Mouse (Mus musculus) right cerebral cortex, postnatal 25 days (tissue): ENCODE measurements at regions not wholly inside any gene's neighbourhood (a gene's known extent, or its start where the extent isn't known, plus 50 kb on each side); places are given as distances from the start of the nearest gene placed in this dataset.

ENCODE experiments used
- DNase-seq: peaks from one replicate; pipeline ENCODE4 v3.0.0; 2022

GRCm38 (mm10) chr6:99976144-99976543, 250.0 kb upstream of the Prok2 start:
- no peak for DNase-seq

DNA sequence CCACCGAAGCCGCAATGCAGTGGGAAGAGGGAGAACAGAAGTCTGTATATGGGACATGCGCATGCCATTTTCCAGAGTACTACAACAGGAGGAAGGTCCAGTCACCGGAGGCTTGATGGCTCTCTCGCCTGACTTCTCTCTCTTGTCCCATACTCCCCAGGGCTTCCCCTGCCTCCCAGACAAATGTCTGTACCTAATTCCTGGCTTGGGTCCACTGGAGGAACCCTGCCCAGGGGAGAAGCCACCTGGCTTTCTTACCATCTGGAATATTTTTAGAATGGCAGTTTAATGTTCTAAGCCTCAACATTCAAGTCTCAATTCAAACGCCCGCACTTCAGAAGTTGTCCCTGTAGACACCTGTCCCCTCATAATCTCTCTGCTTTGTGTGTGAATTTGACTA, 249.3 kb upstream of the Prok2 start:
- DNase-seq = no peak

- no peak for DNase-seq
Measured at GRCm38 (mm10) chr6:99974464-99974863, 248.3 kb upstream of the Prok2 start.

- DNase-seq = peak; percentile 27
Measured at GRCm38 (mm10) chr6:99971376-99971775, 245.2 kb upstream of the Prok2 start.

DNA sequence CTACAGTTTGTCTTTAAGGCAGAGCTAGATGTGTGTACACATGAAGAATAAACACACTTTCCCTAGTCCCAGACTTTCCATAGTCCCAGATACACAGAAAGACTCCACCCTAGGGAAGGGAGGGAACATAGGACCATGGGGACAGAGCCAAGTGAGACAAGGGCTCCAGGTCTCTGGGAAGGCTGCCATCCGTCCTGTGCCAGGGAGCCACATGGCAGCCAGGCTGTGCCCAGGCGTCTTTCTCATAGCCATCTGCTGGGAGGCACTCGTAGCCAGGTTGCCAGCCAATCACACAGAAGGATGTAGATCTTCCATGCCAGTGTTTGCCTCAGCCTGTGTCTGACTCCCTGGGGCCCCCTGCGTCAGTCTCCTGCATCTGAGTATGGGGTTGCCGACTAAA, 242.7 kb upstream of the Prok2 start:
- DNase-seq = peak; percentile 59

DNA sequence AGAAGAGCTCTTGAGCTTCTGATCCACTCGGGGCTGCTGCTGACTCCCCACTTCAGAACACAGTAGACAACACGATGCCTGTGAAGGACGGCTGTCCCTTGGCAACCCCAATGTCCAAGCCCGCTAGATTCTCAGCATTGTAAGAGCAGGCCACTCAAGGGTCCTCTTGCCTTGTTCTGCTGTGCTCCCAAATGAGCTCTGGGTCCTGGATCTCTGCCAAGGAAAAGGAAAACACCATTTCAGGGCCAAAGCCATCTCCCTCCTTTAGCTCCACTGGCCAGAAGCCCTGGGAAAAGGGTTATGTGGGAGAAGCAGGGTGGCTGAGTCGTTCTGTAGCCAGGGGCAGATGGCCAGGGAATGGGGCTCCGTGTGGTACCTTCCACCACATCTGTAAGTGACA, 241.3 kb upstream of the Prok2 start:
- DNase-seq = no peak

- DNase-seq = no peak
Measured at GRCm38 (mm10) chr6:99964540-99964939, 238.3 kb upstream of the Prok2 start.

GRCm38 (mm10) chr6:99964007-99964406, 237.8 kb upstream of the Prok2 start:
- DNase-seq = no peak

GRCm38 (mm10) chr6:99959371-99959770, 233.2 kb upstream of the Prok2 start:
- no peak for DNase-seq

GRCm38 (mm10) chr6:99954832-99955830, 228.9 kb upstream of the Prok2 start:
- no peak for DNase-seq

DNA sequence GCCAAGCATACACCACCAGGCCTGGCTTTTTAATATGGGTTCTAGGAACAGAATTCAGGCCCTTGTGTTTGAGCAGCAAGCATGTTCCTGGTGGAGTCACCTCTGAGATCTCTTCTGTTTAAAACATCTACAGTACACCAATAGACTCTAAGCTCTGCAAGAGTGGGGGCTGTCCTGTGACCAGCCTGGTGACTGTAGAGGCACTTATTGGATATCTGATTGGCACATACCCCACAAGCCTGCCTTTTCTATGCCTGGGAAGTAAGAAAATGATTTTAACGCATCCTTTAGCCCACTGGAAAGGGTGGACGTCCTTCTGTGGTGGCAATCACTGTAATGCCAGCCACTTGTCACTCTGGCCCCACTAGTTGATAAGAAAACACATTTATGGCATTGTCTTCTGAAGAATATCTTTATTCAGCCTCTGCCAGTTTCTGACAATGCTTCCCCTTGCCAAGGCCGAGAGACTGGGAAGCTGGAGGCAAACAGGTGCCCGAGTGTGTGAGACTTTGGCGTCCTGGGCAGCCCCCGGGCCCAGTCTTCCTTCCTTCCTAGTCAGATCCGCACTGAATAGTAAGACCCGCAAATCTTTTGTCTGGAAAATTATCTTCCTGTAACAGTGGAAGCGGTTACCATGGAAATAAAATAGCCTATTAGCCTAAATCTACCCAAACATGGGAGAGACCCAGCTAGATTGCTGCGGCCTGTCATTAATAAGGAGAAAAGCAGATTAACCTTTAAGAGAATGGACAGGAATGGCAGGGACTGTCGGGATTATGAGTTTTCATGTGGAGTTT, 228.0 kb upstream of the Prok2 start:
- DNase-seq = no peak

DNA sequence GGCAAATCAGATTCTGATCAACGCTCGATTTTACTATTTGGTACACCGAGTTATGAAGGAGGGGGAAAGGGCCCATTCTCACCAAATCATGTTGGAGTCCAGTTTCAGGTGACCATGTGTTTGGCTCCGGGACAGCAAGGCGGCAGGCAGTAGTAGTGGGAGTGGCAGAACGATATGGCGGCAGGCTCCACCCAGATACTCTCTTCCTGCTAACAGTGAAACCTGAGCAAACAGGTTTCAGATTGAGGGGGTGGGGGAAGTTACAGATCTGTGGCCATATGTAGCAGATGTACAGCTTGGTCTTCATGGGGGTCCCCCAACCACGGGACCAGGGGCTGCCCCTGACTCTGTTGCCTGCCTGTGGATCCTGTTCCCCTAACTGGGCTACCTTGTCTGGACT, 224.6 kb upstream of the Prok2 start:
- DNase-seq = no peak

DNA sequence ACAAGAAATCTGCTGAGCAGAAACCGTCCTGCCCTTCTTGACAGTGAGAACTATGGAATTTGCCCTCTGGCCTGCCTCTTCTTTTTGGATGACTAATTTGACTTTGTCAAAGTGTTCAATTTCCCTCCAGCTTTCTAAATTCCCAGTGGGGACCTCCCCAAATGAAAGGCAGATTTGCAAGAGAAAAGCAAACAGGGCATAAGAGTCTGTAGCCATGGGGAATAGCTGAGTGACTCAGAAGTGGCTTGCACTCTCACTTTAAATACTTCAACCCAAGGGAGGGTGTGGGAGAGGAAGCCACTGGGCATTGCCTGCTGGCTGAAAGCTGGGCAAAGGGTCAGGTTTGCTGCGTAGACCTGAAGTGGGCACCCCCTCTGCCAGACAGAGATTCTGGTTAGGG, 220.7 kb upstream of the Prok2 start:
- DNase-seq = no peak

GRCm38 (mm10) chr6:99946481-99946880, 220.3 kb upstream of the Prok2 start:
- no peak for DNase-seq

GRCm38 (mm10) chr6:99945691-99946090, 219.5 kb upstream of the Prok2 start:
- DNase-seq = no peak

- DNase-seq = no peak
Measured at GRCm38 (mm10) chr6:99942958-99943357, 216.8 kb upstream of the Prok2 start.

DNA sequence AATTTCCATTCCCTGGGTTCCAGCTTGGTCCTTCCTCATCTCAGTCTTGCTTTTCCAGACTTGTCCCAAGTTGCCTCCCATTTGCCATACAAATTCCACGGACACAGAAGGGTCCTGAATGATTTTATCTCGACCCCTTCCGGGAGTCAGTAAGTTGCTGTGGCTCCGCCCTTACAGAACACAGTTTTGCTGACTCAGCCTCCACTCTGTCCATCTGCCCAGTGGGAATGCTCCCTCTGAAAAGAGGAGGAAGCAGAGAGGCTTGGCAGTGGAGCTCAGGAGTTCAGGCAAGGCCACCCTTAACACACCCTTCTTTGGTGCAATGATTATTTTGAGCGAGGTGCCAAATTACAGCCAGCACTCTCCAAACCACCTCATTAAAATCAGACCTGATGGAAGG, 213.9 kb upstream of the Prok2 start:
- DNase-seq = no peak

DNA sequence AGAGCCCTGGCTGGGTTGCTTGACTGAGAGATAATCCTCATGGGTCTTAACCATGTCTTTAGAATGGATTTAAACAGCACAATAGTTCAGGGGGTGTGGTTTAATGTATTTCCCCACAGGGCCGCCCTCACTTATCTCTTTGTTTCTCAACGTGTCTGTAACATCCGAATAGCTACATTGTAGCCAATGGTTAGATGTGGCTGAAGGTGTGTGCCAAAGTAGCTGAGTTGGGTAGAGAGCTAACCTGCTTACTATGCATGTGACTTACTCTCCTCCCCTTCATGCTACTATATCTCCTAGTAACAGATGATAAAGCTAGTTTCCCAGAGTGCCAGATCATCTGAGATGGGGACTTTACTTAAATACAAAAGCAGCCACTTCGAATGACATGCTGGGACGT, 213.2 kb upstream of the Prok2 start:
- DNase-seq = no peak

GRCm38 (mm10) chr6:99938949-99939348, 212.8 kb upstream of the Prok2 start:
- no peak for DNase-seq

DNA sequence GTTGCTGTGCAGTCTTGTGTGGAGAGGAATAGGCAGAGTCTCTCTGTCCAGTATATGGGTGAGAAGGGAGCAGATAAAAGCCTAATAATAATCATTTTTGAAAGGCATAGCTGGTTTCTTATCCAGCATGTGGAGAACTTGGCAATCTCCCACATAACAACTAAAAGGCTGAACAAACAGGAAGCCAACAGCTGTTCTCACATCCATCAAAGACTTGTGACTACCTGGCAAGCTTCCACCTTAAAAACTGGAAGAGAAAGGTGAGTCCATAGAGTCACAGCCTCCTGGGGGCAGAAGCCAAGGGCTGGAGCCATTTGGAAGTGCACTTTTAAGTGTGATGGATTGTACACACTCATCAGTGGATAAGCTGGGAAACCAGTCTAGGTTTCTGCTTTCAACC, 210.5 kb upstream of the Prok2 start:
- no peak for DNase-seq

- DNase-seq = no peak
Measured at GRCm38 (mm10) chr6:99935373-99935772, 209.2 kb upstream of the Prok2 start.

DNA sequence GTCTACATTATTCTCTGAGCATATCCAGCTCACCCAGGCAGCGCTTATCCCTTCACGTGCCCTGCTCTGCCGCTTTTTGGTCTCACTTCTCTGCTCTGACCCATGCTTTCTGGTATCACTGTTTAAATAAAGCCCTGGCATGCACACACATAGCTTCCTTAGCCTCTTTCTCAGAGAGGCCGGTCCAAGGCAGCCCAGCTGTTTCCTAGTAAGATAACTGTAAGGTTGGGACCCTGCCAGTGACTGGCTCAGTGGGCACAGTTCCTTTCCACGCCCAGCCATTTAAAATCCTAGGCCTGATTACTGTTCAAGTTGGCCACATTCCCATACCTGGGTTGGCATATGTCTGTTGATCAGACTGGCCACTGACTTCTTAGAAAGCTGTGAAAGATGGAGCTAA, 208.2 kb upstream of the Prok2 start:
- DNase-seq = no peak

DNA sequence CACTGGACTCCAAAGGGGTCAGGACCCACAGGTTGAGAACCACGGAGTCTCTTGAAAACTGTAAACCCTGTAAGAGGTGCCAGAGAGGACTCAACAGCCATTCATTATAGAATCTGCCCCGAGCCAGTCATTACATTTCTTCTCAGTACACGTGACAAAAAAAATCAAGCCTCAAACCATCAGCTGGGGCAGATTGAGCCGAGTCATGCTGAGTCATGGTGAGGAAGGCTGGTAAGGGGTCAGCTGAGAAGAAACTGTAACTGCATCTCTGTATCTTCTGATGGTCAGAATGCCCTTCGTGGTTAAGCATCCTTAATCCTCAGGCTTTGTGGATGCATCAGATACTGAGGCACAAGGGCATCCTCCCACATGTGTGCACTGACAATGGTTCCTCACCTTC, 207.2 kb upstream of the Prok2 start:
- DNase-seq = no peak

- DNase-seq = no peak
Measured at GRCm38 (mm10) chr6:99932923-99933322, 206.7 kb upstream of the Prok2 start.
